In the genomic region with DNA sequence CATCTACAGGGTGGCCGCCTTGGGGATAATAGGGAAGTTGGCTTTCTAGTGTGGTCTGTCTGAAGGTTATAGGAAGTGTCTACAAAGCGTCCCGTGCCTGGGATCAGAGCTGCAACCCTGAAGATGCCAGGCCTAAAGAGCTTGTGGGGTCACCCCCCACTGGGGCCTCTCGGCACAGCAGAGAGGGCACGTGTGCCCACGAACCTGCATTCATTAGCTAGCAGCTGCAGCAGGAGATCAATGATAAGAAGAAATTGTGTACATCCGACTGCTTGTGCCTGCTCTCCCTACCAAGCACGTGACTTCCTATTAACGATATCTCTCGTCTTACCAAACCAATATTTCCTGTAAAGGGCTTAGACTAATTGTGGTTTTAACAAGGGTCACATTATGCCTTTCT, we compare ENCODE assay signal across 17 mouse cellular contexts.
DNase-seq lines count a peak whose midpoint lies in the region; ATAC-seq and TF ChIP-seq lines count a peak whose summit lies in the region.
"Had no signal": no experiment of that assay in that cellular context is flagged by ENCODE, and none has a peak within 500 bp of the region (broad histone marks: within the 10 kb centered on the region; RNA-seq: fewer than 3 reads in every experiment).

No protein-coding gene starts in this region.

- H3K9me3 ChIP-seq in liver, embryonic 14.5 days (ENCODE audit: control insufficient read depth, low read length) = no peaks in the 10 kb centered on the region
- H3K9me3 ChIP-seq in forebrain, embryonic 14.5 days (replicated peaks; ENCODE audit: control insufficient read depth, low read length) = no peaks in the 10 kb centered on the region
- no peaks in the 10 kb centered on the region for H3K9me3 ChIP-seq in lung, postnatal 0 days (ENCODE audit: low read length)
- H3K9me3 ChIP-seq: embryonic facial prominence, embryonic 10.5 days; neural tube, embryonic 12.5 days had no signal

- H3K36me3 ChIP-seq in liver, embryonic 14.5 days (replicated peaks; ENCODE audit: control insufficient read depth, insufficient read depth, low read depth) = no peaks in the 10 kb centered on the region
- no peaks in the 10 kb centered on the region for H3K36me3 ChIP-seq in small intestine, adult 2 months (ENCODE audit: control insufficient read depth, insufficient read depth, low read length)
- H3K36me3 ChIP-seq in forebrain, embryonic 14.5 days (ENCODE audit: control insufficient read depth, insufficient read depth, low read length) = no peaks in the 10 kb centered on the region
- H3K36me3 ChIP-seq in lung, postnatal 0 days (ENCODE audit: insufficient read depth, low read length) = no peaks in the 10 kb centered on the region
- H3K36me3 ChIP-seq: embryonic facial prominence, embryonic 10.5 days; neural tube, embryonic 12.5 days had no signal

- no peaks in the 10 kb centered on the region for H3K27me3 ChIP-seq in liver, embryonic 14.5 days (ENCODE audit: control insufficient read depth, insufficient read depth, low read length)
- H3K27me3 ChIP-seq in small intestine, adult 2 months (ENCODE audit: control insufficient read depth, insufficient read depth, low read length) = no peaks in the 10 kb centered on the region
- no peaks in the 10 kb centered on the region for H3K27me3 ChIP-seq in forebrain, embryonic 14.5 days (replicated peaks; ENCODE audit: control insufficient read depth, insufficient read depth, low read length)
- no peaks in the 10 kb centered on the region for H3K27me3 ChIP-seq in lung, postnatal 0 days (replicated peaks; ENCODE audit: insufficient read depth, low read length)
- H3K27me3 ChIP-seq: neural tube, embryonic 12.5 days had no signal

- peak; percentile 60; the same call in 1 of the 2 replicates for ATAC-seq in liver, embryonic 14.5 days (ENCODE audit: insufficient read depth)
- no peak for ATAC-seq in forebrain, embryonic 14.5 days
- ATAC-seq in lung, postnatal 0 days = no peak
- ATAC-seq in frontal cortex, adult (ENCODE audit: low TSS enrichment) = no peak
- ATAC-seq: intestine, postnatal 0 days had no signal

- no peak for TF ChIP-seq POLR2A in small intestine, adult 2 months (IDR thresholded peaks at IDR 0.05; ENCODE audit: low read depth, low read length)

- TF ChIP-seq CTCF in liver, embryonic 14.5 days (IDR thresholded peaks at IDR 0.05; ENCODE audit: low read depth) = no peak
- TF ChIP-seq CTCF in small intestine, adult 2 months (IDR thresholded peaks at IDR 0.05; ENCODE audit: extremely low read depth, insufficient read length, insufficient replicate concordance, low read depth, low read length) = no peak
- TF ChIP-seq CTCF in lung, postnatal 0 days (IDR thresholded peaks at IDR 0.05) = no peak

- WGBS in liver, embryonic 14.5 days (ENCODE audit: insufficient replicate concordance) = 13% methylated on average over 10 of the region's 10 CpGs
- WGBS in small intestine, adult 2 months = 16% methylated on average over 10 of the region's 10 CpGs
- WGBS in forebrain, embryonic 14.5 days = 59% methylated on average over 10 of the region's 10 CpGs
- 57% methylated on average over 10 of the region's 10 CpGs for WGBS in lung, postnatal 0 days

- H3K27ac ChIP-seq in liver, embryonic 14.5 days = no peak overlapping the region
- no peak overlapping the region for H3K27ac ChIP-seq in small intestine, adult 2 months (ENCODE audit: insufficient read depth, low read depth, low read length)
- no peak overlapping the region for H3K27ac ChIP-seq in forebrain, embryonic 14.5 days (ENCODE audit: low read depth, low read length)
- no peak overlapping the region for H3K27ac ChIP-seq in lung, postnatal 0 days (ENCODE audit: low read length)
- H3K27ac ChIP-seq: embryonic facial prominence, embryonic 10.5 days; left cerebral cortex, adult 2 months; neural tube, embryonic 12.5 days had no signal

- H3K9ac ChIP-seq in liver, embryonic 14.5 days (replicated peaks) = no peak overlapping the region
- no peak overlapping the region for H3K9ac ChIP-seq in forebrain, embryonic 14.5 days (ENCODE audit: low read length)
- no peak overlapping the region for H3K9ac ChIP-seq in lung, postnatal 0 days (replicated peaks; ENCODE audit: low read depth)
- H3K9ac ChIP-seq: neural tube, embryonic 12.5 days had no signal

- peaks cover 0 to 8% of the 10 kb centered on the region in 2 experiments; a peak in 2 of 4 replicates for H3K4me1 ChIP-seq in liver, embryonic 14.5 days (replicated peaks; ENCODE audit: control insufficient read depth in 2 of 2, insufficient read depth in 2 of 2, low read length in 1 of 2)
- H3K4me1 ChIP-seq in small intestine, adult 2 months (ENCODE audit: control insufficient read depth, insufficient read depth, insufficient read length, low read length) = peaks cover 4% of the 10 kb centered on the region; the same call in 1 of the 2 replicates
- no peaks in the 10 kb centered on the region for H3K4me1 ChIP-seq in forebrain, embryonic 14.5 days (ENCODE audit: control insufficient read depth, insufficient read depth, low read length)
- no peaks in the 10 kb centered on the region for H3K4me1 ChIP-seq in lung, postnatal 0 days (ENCODE audit: insufficient read depth, low read depth, low read length)
- H3K4me1 ChIP-seq: neural tube, embryonic 12.5 days had no signal

- TF ChIP-seq EP300 in liver, embryonic 14.5 days (IDR thresholded peaks at IDR 0.05; ENCODE audit: low read depth) = no peak
- TF ChIP-seq EP300 in lung, postnatal 0 days (IDR thresholded peaks at IDR 0.05) = no peak

- H3K4me3 ChIP-seq in liver, embryonic 14.5 days (ENCODE audit: insufficient read depth in 1 of 2, low read depth in 2 of 2, low read length in 2 of 2) = no peak overlapping the region
- peak overlapping the region; percentile 17; the same call in 1 of the 2 replicates for H3K4me3 ChIP-seq in small intestine, adult 2 months (ENCODE audit: low read depth, low read length)
- no peak overlapping the region for H3K4me3 ChIP-seq in forebrain, embryonic 14.5 days (ENCODE audit: low read depth, low read length)
- no peak overlapping the region for H3K4me3 ChIP-seq in lung, postnatal 0 days (ENCODE audit: low read depth, low read length)
- H3K4me3 ChIP-seq: embryonic facial prominence, embryonic 10.5 days; left cerebral cortex, adult 2 months; neural tube, embryonic 12.5 days had no signal

- H3K4me2 ChIP-seq in liver, embryonic 14.5 days (ENCODE audit: low read depth) = 0 out of 2 replicates have a peak overlapping the region, but pooled peaks have one; percentile 13
- no peak overlapping the region for H3K4me2 ChIP-seq in forebrain, embryonic 14.5 days (ENCODE audit: low read length)
- H3K4me2 ChIP-seq in lung, postnatal 0 days (replicated peaks; ENCODE audit: low read depth, low read length) = no peak overlapping the region
- H3K4me2 ChIP-seq: midbrain, embryonic 11.5 days; neural tube, embryonic 12.5 days had no signal

- DNase-seq in B cell, adult 2 months = peak; percentile 2 to 4
- DNase-seq in c-Kit-positive CD71-negative TER-119-negative erythroid progenitor cells, embryonic 14.5 days (ENCODE audit: low read depth) = peak; percentile 23
- DNase-seq in liver, embryonic 14.5 days (ENCODE audit: low read depth in 3 of 3, low spot score in 3 of 3) = peak in 1 of 3 experiments; percentile 1
- no peak for DNase-seq in forebrain, embryonic 14.5 days (ENCODE audit: low spot score)
- DNase-seq in layer of hippocampus, adult 9-10 months (ENCODE audit: low spot score) = no peak
- no peak for DNase-seq in lung, postnatal 0 days (ENCODE audit: low spot score)
- DNase-seq: adrenal gland, adult 2 months; heart, postnatal 4 days; kidney, postnatal 36 days; right cerebral cortex, adult 18-20 months had no signal

Comparison
In these comparisons a context has a peak if more than half of its experiments do, and no peak if none do; other contexts are left out.
1. DNase-seq: peak in B cell, adult 2 months (2 of 2) and c-Kit-positive CD71-negative TER-119-negative erythroid progenitor cells, embryonic 14.5 days (single experiment); none in forebrain, embryonic 14.5 days (single experiment), layer of hippocampus, adult 9-10 months (single experiment) and lung, postnatal 0 days (single experiment).